8 mouse cellular contexts compared by ENCODE assay signal in genomic region chr15:101224006-101224906, GRCm38 (mm10). TPM values are rescaled to one million over a fixed set of nuclear protein-coding genes. Genes with fewer than 3 reads are reported as not detected.
DNase-seq lines count a peak whose midpoint lies in the region; ATAC-seq and TF ChIP-seq lines count a peak whose summit lies in the region.

Grasp (plus strand) TSS chr15:101224188.

- WGBS in cerebellum, adult 2 months, result under 1% methylated on average over 77 of the region's 77 CpGs
- WGBS in hindbrain, embryonic 11.5 days, result under 1% methylated on average over 70 of the region's 77 CpGs

- peak; percentile 75 for DNase-seq in ES-E14 (ENCODE audit: low read depth, low spot score)
- peak; percentile 85 for DNase-seq in cerebellum, adult 2 months
- DNase-seq in frontal cortex, postnatal 10 days (ENCODE audit: low spot score in 2 of 2), result peak; percentile 81 to 86
- peak; percentile 82 for DNase-seq in hindbrain, embryonic 11.5 days (ENCODE audit: low spot score)
- DNase-seq in layer of hippocampus, postnatal 25 days (ENCODE audit: extremely low spot score in 1 of 2, low spot score in 1 of 2), result peak; percentile 80 to 81
- peak; percentile 96 for DNase-seq in lung, postnatal 10 days
- peak; percentile 88 for DNase-seq in ovary, postnatal 14 days (ENCODE audit: low spot score)
- peak; percentile 67 for DNase-seq in thymus, postnatal 10 days (ENCODE audit: low spot score in 2 of 2)

- peak; percentile 51 for ATAC-seq in hindbrain, embryonic 11.5 days (ENCODE audit: low FRiP score)

- TF ChIP-seq CTCF in cerebellum, adult 2 months (IDR thresholded peaks at IDR 0.05; ENCODE audit: borderline replicate concordance, insufficient read depth, low read depth, low read length), result no peak

- H3K9me3 ChIP-seq in ES-E14 (ENCODE audit: control insufficient read depth, insufficient read depth, low read depth, low read length), result no peaks in the 10 kb centered on the region
- H3K9me3 ChIP-seq in hindbrain, embryonic 11.5 days (ENCODE audit: control insufficient read depth, low read length), result no peaks in the 10 kb centered on the region

- peak within 1 kb of the TSS; percentile 98 for H3K4me2 ChIP-seq in hindbrain, embryonic 11.5 days (replicated peaks; ENCODE audit: low read depth, low read length)

- peak within 1 kb of the TSS; percentile 87 to 99 for H3K4me3 ChIP-seq in ES-E14 (ENCODE audit: insufficient read depth in 1 of 2, low read depth in 1 of 2, low read length in 2 of 2, poor library complexity in 1 of 2, severe bottlenecking in 1 of 2)
- H3K4me3 ChIP-seq in cerebellum, adult 2 months (replicated peaks; ENCODE audit: insufficient read depth, low read depth, low read length), result peak within 1 kb of the TSS; percentile 62
- peak within 1 kb of the TSS; percentile 74 for H3K4me3 ChIP-seq in hindbrain, embryonic 11.5 days (ENCODE audit: low read depth, low read length)

- peak; percentile 62 for TF ChIP-seq POLR2A in cerebellum, adult 2 months (IDR thresholded peaks at IDR 0.05; ENCODE audit: borderline replicate concordance, insufficient read depth, low read length)

- no peak within 1 kb of the TSS; the same call in 1 of the 2 replicates for H3K27ac ChIP-seq in ES-E14 (ENCODE audit: insufficient read depth, low read depth, low read length, poor library complexity, severe bottlenecking)
- no peak within 1 kb of the TSS for H3K27ac ChIP-seq in cerebellum, adult 2 months (ENCODE audit: insufficient read depth, low read length)
- 0 out of 2 replicates have a peak within 1 kb of the TSS, but pooled peaks have one; percentile 33 for H3K27ac ChIP-seq in hindbrain, embryonic 11.5 days (ENCODE audit: low read depth, low read length)

- in situ Hi-C loops in ES-E14 (cut with MboI; ENCODE audit: low sequenced_read_pairs in 2 of 2, unreplicated experiment in 2 of 2), result no loop called here

- peaks cover 9 to 28% of the 10 kb centered on the region in 2 experiments for H3K4me1 ChIP-seq in ES-E14 (ENCODE audit: control insufficient read depth in 2 of 2, insufficient read depth in 2 of 2, low read length in 2 of 2, poor library complexity in 1 of 2)
- 0 out of 2 replicates have a peak, but pooled peaks cover 3% of the 10 kb centered on the region for H3K4me1 ChIP-seq in cerebellum, adult 2 months (ENCODE audit: control insufficient read depth, insufficient read depth, low read length)
- peaks cover 15% of the 10 kb centered on the region for H3K4me1 ChIP-seq in hindbrain, embryonic 11.5 days (replicated peaks; ENCODE audit: control insufficient read depth, insufficient read depth, low read length)

- peak within 1 kb of the TSS; percentile 70 for H3K9ac ChIP-seq in ES-E14 (ENCODE audit: insufficient read depth, low read depth, low read length, poor library complexity, severe bottlenecking)
- peak within 1 kb of the TSS; percentile 84 for H3K9ac ChIP-seq in hindbrain, embryonic 11.5 days (ENCODE audit: low read depth, low read length)

- no peaks in the 10 kb centered on the region for H3K27me3 ChIP-seq in cerebellum, adult 2 months (ENCODE audit: control insufficient read depth, insufficient read depth, low read length)
- peaks cover 3% of the 10 kb centered on the region; the same call in 1 of the 2 replicates for H3K27me3 ChIP-seq in hindbrain, embryonic 11.5 days (ENCODE audit: control insufficient read depth, insufficient read depth, low read length)

- peaks cover 6% of the 10 kb centered on the region for H3K36me3 ChIP-seq in ES-E14 (ENCODE audit: control insufficient read depth, insufficient read depth, low read length, poor library complexity, severe bottlenecking)
- no peaks in the 10 kb centered on the region for H3K36me3 ChIP-seq in hindbrain, embryonic 11.5 days (ENCODE audit: control insufficient read depth, insufficient read depth, low read length)

TF ChIP-seq in ES-E14, 5 proteins besides CTCF, POLR2A, EP300 and RAD21:
- no peak for TF ChIP-seq MAFK (IDR thresholded peaks at IDR 0.05; ENCODE audit: insufficient read depth, low read depth, low read length)
- no peak for TF ChIP-seq CHD2 (IDR thresholded peaks at IDR 0.05; ENCODE audit: low read depth, low read length)
- no peak for TF ChIP-seq ZC3H11A (IDR thresholded peaks at IDR 0.05; ENCODE audit: borderline replicate concordance, low read depth, low read length)
- TF ChIP-seq HCFC1 (IDR thresholded peaks at IDR 0.05; ENCODE audit: borderline replicate concordance, insufficient read depth, low read length), result no peak
- no peak for TF ChIP-seq ZNF384 (IDR thresholded peaks at IDR 0.05; ENCODE audit: low read depth, low read length)

RNA-seq across cellular contexts. Expression of gene Grasp, which starts in this region (rescaled TPM):
- total RNA-seq in ES-E14 (2012; rRNA removed), result 10.8 and 12.9 TPM in 2 replicates
- polyA plus RNA-seq in cerebellum, adult 2 months (2012; rRNA removed), result 5.0 and 5.3 TPM in 2 replicates
- 4.5 and 5.0 TPM in 2 replicates for polyA plus RNA-seq in hindbrain, embryonic 11.5 days (2014; fragmentation: Nextera tagmentation; extraction: Ambion mirVana)
- 10 to 100 TPM; 73.1 to 77.9 TPM for total RNA-seq in layer of hippocampus, postnatal 25 days (2021)
